Mouse (Mus musculus) G1E (cell line): Measurements from ENCODE around the gene Ppp4c. TPM values are rescaled to one million over a fixed set of nuclear protein-coding genes. Genes with fewer than 3 reads are reported as not detected.
"Not testable (repeated sequence)": the region's sequence is repeated elsewhere in the genome, so short reads cannot be mapped to it uniquely, and the experiment has no call there.

Experiments used
- ATAC-seq: 2 replicates; pipeline ENCODE4 v1.8.0; 2016; ENCODE audit warnings: mild to moderate bottlenecking; ENCODE audit not compliant: insufficient number of reproducible peaks, poor library complexity, low FRiP score, severe bottlenecking; ENCODE audit errors: extremely low read depth
- DNase-seq: peaks from one replicate; pipeline ENCODE4 v3.0.0; 2012; ENCODE audit warnings: low spot score
- H3K27me3 ChIP-seq: 2 replicates; pipeline ENCODE4 v1.6.1; 2012; ENCODE audit warnings: mild to moderate bottlenecking, low read length, inconsistent platforms; ENCODE audit not compliant: insufficient read depth
- H3K36me3 ChIP-seq: replicated peaks from 2 replicates; pipeline ENCODE3; 2012; ENCODE audit warnings: mild to moderate bottlenecking, inconsistent platforms
- H3K4me1 ChIP-seq: 2 replicates; pipeline ENCODE4 v1.6.1; 2012; ENCODE audit warnings: low read depth, low read length, inconsistent platforms, mixed read lengths; ENCODE audit not compliant: insufficient read depth
- H3K4me3 ChIP-seq: 2 replicates; pipeline ENCODE4 v1.5.1; 2012; ENCODE audit warnings: low read depth, mild to moderate bottlenecking, inconsistent platforms, low read length, moderate library complexity, mixed read lengths
- H3K9me3 ChIP-seq: replicated peaks from 2 replicates; pipeline ENCODE4 v1.6.1; 2012; ENCODE audit warnings: inconsistent platforms
- CTCF ChIP-seq: IDR thresholded peaks from 2 replicates; pipeline ENCODE4 v1.5.1; 2012; ENCODE audit warnings: low read depth, low read length, inconsistent platforms, mixed read lengths
- GATA1 ChIP-seq: IDR thresholded peaks from 2 replicates; pipeline ENCODE4 v1.6.1; 2012; ENCODE audit warnings: borderline replicate concordance, low read length, inconsistent platforms, mixed read lengths
- GATA2 ChIP-seq: IDR thresholded peaks from 2 replicates; pipeline ENCODE4 v1.6.1; 2012; ENCODE audit warnings: low read depth, low read length, inconsistent platforms, borderline replicate concordance
- POLR2AphosphoS5 ChIP-seq: IDR thresholded peaks from 2 replicates; pipeline ENCODE4 v1.6.1; 2012; ENCODE audit warnings: low read depth, low read length, inconsistent platforms; ENCODE audit not compliant: insufficient replicate concordance
- TAL1 ChIP-seq: conservative IDR thresholded peaks from 2 replicates; pipeline ENCODE4 v1.6.1; 2012; ENCODE audit warnings: low read depth, low read length, inconsistent platforms, mixed read lengths
- polyA plus RNA-seq: library from polyadenylated mRNA; stranded (reverse); fragments of >175 nt; gene quantifications from 2 replicates; pipeline ENCODE4 v1.2.3, GENCODE M21; 2012
- total RNA-seq, 2 experiments: library from RNA; stranded (forward) in 1 of 2; stranded (reverse) in 1 of 2; fragments of 200-1000 nt in 1 of 2; fragments of >200 nt in 1 of 2; fragmentation: Nextera tagmentation in 1 of 2; gene quantifications; 2 replicates each; pipeline ENCODE4 v1.2.3; 2014 to 2017

Ppp4c gene
- total and polyA plus RNA-seq, 3 experiments: 169 to 186 (median 176) TPM

GRCm38 (mm10) chr7:126782693-126783092, 9.6 kb downstream of the Ppp4c start:
- ATAC-seq (no peak), DNase-seq (no peak)
- H3K4me3 ChIP-seq: no peak overlapping the region
- TF ChIP-seq TAL1: no peak
- no peak; the same call in 1 of the 2 replicates for TF ChIP-seq POLR2AphosphoS5
- TF ChIP-seq GATA1: no peak
- no peak for TF ChIP-seq CTCF
- no peak for TF ChIP-seq GATA2
- H3K27me3 ChIP-seq: no peaks in the 10 kb centered on the region
- peaks cover 78% of the 10 kb centered on the region for H3K36me3 ChIP-seq
- H3K4me1 ChIP-seq: peaks cover 54% of the 10 kb centered on the region
- H3K9me3 ChIP-seq: no peaks in the 10 kb centered on the region

GRCm38 (mm10) chr7:126781661-126782370, 10.5 kb downstream of the Ppp4c start:
- H3K9me3 ChIP-seq: no peaks in the 10 kb centered on the region
- peaks cover 72% of the 10 kb centered on the region for H3K36me3 ChIP-seq
- TF ChIP-seq CTCF (no peak), POLR2AphosphoS5 (no peak), TAL1 (no peak), GATA1 (no peak), GATA2 (no peak)
- ATAC-seq (no peak), DNase-seq (no peak)
- H3K4me1 ChIP-seq: peaks cover 63% of the 10 kb centered on the region
- no peaks in the 10 kb centered on the region for H3K27me3 ChIP-seq
- no peak overlapping the region for H3K4me3 ChIP-seq

GRCm38 (mm10) chr7:126780971-126781635, 11.2 kb downstream of the Ppp4c start, which contains the start of gene Tbx6:
Gene Tbx6, plus strand, starts transcription at chr7:126781483.
- TF ChIP-seq TAL1: no peak
- no peak for TF ChIP-seq CTCF
- no peak; the same call in 1 of the 2 replicates for TF ChIP-seq POLR2AphosphoS5
- TF ChIP-seq GATA1: no peak
- no peak for TF ChIP-seq GATA2
- Histone ChIP-seq H3K4me3 (no peak within 1 kb of the TSS), H3K4me1 (peaks cover 68% of the 10 kb centered on the region), H3K9me3 (no peaks in the 10 kb centered on the region), H3K27me3 (no peaks in the 10 kb centered on the region), H3K36me3 (peaks cover 65% of the 10 kb centered on the region)
- no peak for ATAC-seq
- no peak for DNase-seq

GRCm38 (mm10) chr7:126779983-126780970, 12.0 kb downstream of the Ppp4c start:
- ATAC-seq (no peak), DNase-seq (peak; percentile 78)
- no peak overlapping the region; the same call in 1 of the 2 replicates for H3K4me3 ChIP-seq
- no peaks in the 10 kb centered on the region for H3K27me3 ChIP-seq
- TF ChIP-seq TAL1 (no peak), CTCF (peak; percentile 91), POLR2AphosphoS5 (no peak)
- peaks cover 57% of the 10 kb centered on the region for H3K36me3 ChIP-seq
- no peaks in the 10 kb centered on the region for H3K9me3 ChIP-seq
- peaks cover 73% of the 10 kb centered on the region for H3K4me1 ChIP-seq

- not testable (repeated sequence) for H3K4me3 ChIP-seq, H3K27me3 ChIP-seq, ATAC-seq, DNase-seq, H3K9me3 ChIP-seq
- peaks cover 45% of the 10 kb centered on the region for H3K36me3 ChIP-seq
- H3K4me1 ChIP-seq: peaks cover 77% of the 10 kb centered on the region
Observed at GRCm38 (mm10) chr7:126779101-126779500, 13.2 kb downstream of the Ppp4c start.

- Histone ChIP-seq H3K4me3 (no peak overlapping the region), H3K4me1 (peaks cover 81% of the 10 kb centered on the region), H3K27me3 (no peaks in the 10 kb centered on the region), H3K36me3 (peaks cover 37% of the 10 kb centered on the region), H3K9me3 (no peaks in the 10 kb centered on the region)
- TF ChIP-seq GATA1 (no peak), TAL1 (no peak), GATA2 (no peak), POLR2AphosphoS5 (no peak), CTCF (no peak)
- DNase-seq: no peak
- ATAC-seq: no peak
Observed at GRCm38 (mm10) chr7:126778147-126778546, 14.1 kb downstream of the Ppp4c start.
